Mouse (Mus musculus) G1E (cell line): ENCODE data around the gene Hepacam2.

ENCODE experiments used
- CTCF ChIP-seq: IDR thresholded peaks from 2 replicates; pipeline ENCODE4 v1.5.1; 2012; ENCODE audit warnings: low read depth, low read length, inconsistent platforms, mixed read lengths
- GATA1 ChIP-seq: IDR thresholded peaks from 2 replicates; pipeline ENCODE4 v1.6.1; 2012; ENCODE audit warnings: borderline replicate concordance, low read length, inconsistent platforms, mixed read lengths

DNA sequence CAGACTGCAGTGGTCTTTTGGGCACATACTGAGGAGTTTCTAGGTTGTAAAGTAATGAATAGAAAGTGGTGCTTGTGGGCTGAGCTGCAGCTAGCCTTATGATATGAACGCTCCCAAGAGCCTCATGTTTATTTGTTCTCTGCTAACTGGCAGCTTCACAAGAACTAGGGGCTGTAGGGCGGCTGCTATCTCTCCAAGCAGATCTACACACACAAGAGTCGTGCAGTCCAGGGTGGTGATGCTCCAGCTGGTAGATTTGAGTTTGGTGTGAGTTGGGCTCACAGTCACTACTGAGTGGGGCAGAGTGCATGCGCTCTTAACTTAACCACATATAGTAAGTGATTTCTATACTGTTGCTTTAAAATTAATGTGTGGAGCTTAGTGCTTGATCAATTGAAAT is 9.0 kb upstream of the Hepacam2 start:
- TF ChIP-seq CTCF (no peak), GATA1 (no peak)
